Mouse (Mus musculus) layer of hippocampus, adult 2 months (tissue): ENCODE measurements around the gene Gm11437. TPM values are rescaled to one million over a fixed set of nuclear protein-coding genes. Genes with fewer than 3 reads are reported as not detected.

ENCODE experiments used
- DNase-seq, 2 experiments: peaks; one replicate each; pipeline ENCODE4 v3.0.0; 2022; ENCODE audit warnings: low spot score in 2 of 2
- H3K27ac ChIP-seq: fragments of 200-600 bp; 2 replicates; pipeline ENCODE4 v1.8.1; 2022
- H3K4me3 ChIP-seq: fragments of 200-600 bp; 2 replicates; pipeline ENCODE4 v1.8.1; 2022; ENCODE audit warnings: mild to moderate bottlenecking
- CTCF ChIP-seq: fragments of 200-600 bp; conservative IDR thresholded peaks from 2 replicates; pipeline ENCODE4 v1.8.1; 2022; ENCODE audit warnings: antibody characterized with exemption, mild to moderate bottlenecking, moderate library complexity
- long read RNA-seq, 2 experiments: library from polyadenylated mRNA; stranded (forward); transcript quantifications; one replicate each; pipeline ENCODE4 v2.0.0; 2021; ENCODE audit warnings: borderline mapping rate in 2 of 2
- total RNA-seq, 2 experiments: library from RNA; stranded (reverse); gene quantifications; 2 replicates each; pipeline ENCODE4 v1.2.3; 2021

Gm11437 gene
- total RNA-seq: not detected
- long read RNA-seq, experiment 1: 0 reads
- long read RNA-seq, experiment 2: 0 reads

GRCm38 (mm10) chr11:84167046-84167526 lies at the start of gene Gm11437:
Gene Gm11437, minus strand, starts transcription at chr11:84167476.
- no peak for TF ChIP-seq CTCF
- Histone ChIP-seq H3K27ac (no peak within 1 kb of the TSS), H3K4me3 (no peak within 1 kb of the TSS)
- no peak for DNase-seq

- Histone ChIP-seq H3K27ac (no peak overlapping the region), H3K4me3 (no peak overlapping the region)
- no peak for DNase-seq
- no peak for TF ChIP-seq CTCF
Observed at GRCm38 (mm10) chr11:84210876-84211275, 43.6 kb upstream of the Gm11437 start.

GRCm38 (mm10) chr11:84205776-84206175 lies 38.5 kb upstream of the Gm11437 start:
- no peak overlapping the region for H3K27ac ChIP-seq
- H3K4me3 ChIP-seq: no peak overlapping the region
- no peak for TF ChIP-seq CTCF
- DNase-seq: no peak

- Histone ChIP-seq H3K27ac (0 out of 2 replicates have a peak overlapping the region, but pooled peaks have one; percentile 11), H3K4me3 (no peak overlapping the region)
- DNase-seq: no peak
- TF ChIP-seq CTCF: no peak
Observed at GRCm38 (mm10) chr11:84197607-84198402, 30.5 kb upstream of the Gm11437 start.

GRCm38 (mm10) chr11:84194751-84195150 lies 27.5 kb upstream of the Gm11437 start:
- no peak for DNase-seq
- H3K27ac ChIP-seq: no peak overlapping the region
- H3K4me3 ChIP-seq: no peak overlapping the region
- no peak for TF ChIP-seq CTCF

GRCm38 (mm10) chr11:84193249-84193648 lies 26.0 kb upstream of the Gm11437 start:
- TF ChIP-seq CTCF: peak; percentile 57
- Histone ChIP-seq H3K27ac (no peak overlapping the region), H3K4me3 (no peak overlapping the region)
- DNase-seq: no peak

- TF ChIP-seq CTCF: no peak
- no peak for DNase-seq
- H3K27ac ChIP-seq: no peak overlapping the region
- no peak overlapping the region for H3K4me3 ChIP-seq
Observed at GRCm38 (mm10) chr11:84190581-84191233, 23.4 kb upstream of the Gm11437 start.

GRCm38 (mm10) chr11:84188530-84188929 lies 21.3 kb upstream of the Gm11437 start:
- H3K4me3 ChIP-seq: no peak overlapping the region
- no peak for TF ChIP-seq CTCF
- DNase-seq: no peak
- no peak overlapping the region for H3K27ac ChIP-seq

- no peak for TF ChIP-seq CTCF
- Histone ChIP-seq H3K27ac (peak overlapping the region; percentile 95), H3K4me3 (peak overlapping the region; percentile 97; the same call in 1 of the 2 replicates)
- no peak for DNase-seq
Observed at GRCm38 (mm10) chr11:84181286-84181685, 14.0 kb upstream of the Gm11437 start.

GRCm38 (mm10) chr11:84179954-84180598 lies 12.8 kb upstream of the Gm11437 start:
- peak; percentile 64 for TF ChIP-seq CTCF
- peak overlapping the region; percentile 95 for H3K27ac ChIP-seq
- DNase-seq: peak; percentile 61 to 68
- H3K4me3 ChIP-seq: peak overlapping the region; percentile 97

GRCm38 (mm10) chr11:84179226-84179953 lies 12.1 kb upstream of the Gm11437 start:
- TF ChIP-seq CTCF: peak; percentile 77
- peak overlapping the region; percentile 95 for H3K27ac ChIP-seq

GRCm38 (mm10) chr11:84178571-84178970 lies 11.3 kb upstream of the Gm11437 start:
- H3K27ac ChIP-seq: peak overlapping the region; percentile 95; the same call in 1 of the 2 replicates
- DNase-seq: no peak
- H3K4me3 ChIP-seq: peak overlapping the region; percentile 97
- no peak for TF ChIP-seq CTCF

More at GRCm38 (mm10) chr11:84179226-84179953, 12.1 kb upstream of the Gm11437 start:
- DNase-seq: peak; percentile 90 to 93
- peak overlapping the region; percentile 97 for H3K4me3 ChIP-seq
